Mouse (Mus musculus): ENCODE data around the gene Pdzd2. TPM values are rescaled to one million over a fixed set of nuclear protein-coding genes. Genes with fewer than 3 reads are reported as not detected.

The Pdzd2 gene
- polyA plus RNA-seq, 1 experiment from 2014 or later: 3.6 TPM

DNA sequence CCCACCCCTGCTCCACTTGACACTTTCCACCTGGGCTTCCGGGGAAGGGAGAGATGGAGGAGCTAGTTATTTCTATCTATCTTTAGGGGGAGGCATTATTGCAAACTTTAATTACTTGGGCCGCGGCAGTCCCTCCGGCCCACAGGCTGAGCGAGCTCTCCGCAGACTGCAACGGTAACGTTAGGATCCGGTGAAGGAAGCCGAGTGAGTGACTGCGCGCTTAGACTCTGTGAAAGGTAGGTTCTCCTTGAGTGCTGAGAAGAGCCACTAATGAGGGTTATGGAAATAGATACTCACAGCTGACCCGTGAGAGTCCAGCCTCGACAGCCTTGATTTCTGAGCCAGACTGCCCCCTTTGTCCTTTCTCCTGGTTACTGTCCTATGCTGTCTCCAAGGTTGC is 20.9 kb downstream of the Pdzd2 start:
- H3K27ac ChIP-seq (replicated peaks): no peak overlapping the region
- peaks cover 10% of the 10 kb centered on the region for H3K4me1 ChIP-seq
- no peaks in the 10 kb centered on the region for H3K36me3 ChIP-seq (replicated peaks)
- no peaks in the 10 kb centered on the region for H3K27me3 ChIP-seq (replicated peaks; ENCODE audit: low read depth, poor library complexity, severe bottlenecking)
- 84% methylated on average over 14 of the region's 14 CpGs for WGBS
- no peak overlapping the region for H3K4me3 ChIP-seq
- H3K9me3 ChIP-seq: no peaks in the 10 kb centered on the region
- no peak for DNase-seq (ENCODE audit: low spot score)

DNA sequence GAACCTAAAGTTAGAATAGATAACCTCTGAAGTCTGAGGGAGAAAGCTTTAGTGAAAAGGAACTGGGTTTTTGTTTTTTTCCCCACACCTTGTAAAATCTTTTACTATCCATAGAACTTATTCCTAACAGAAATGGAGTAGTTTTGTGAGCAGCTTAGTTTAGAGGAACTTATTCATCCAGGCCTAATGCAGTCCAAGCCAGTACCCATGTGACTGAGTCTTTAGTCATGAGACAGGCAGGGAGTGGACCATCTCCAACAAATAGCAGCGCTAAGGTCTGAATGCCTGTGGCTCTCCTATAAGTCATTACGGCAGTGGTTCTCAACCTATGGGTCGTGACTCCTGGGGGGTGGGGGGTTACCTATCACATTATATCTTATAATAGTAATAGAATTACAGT is 22.3 kb downstream of the Pdzd2 start:
- Histone ChIP-seq H3K4me3 (no peak overlapping the region), H3K36me3 (replicated peaks) (no peaks in the 10 kb centered on the region), H3K27me3 (replicated peaks; ENCODE audit: low read depth, poor library complexity, severe bottlenecking) (no peaks in the 10 kb centered on the region), H3K9me3 (no peaks in the 10 kb centered on the region), H3K4me1 (peaks cover 10% of the 10 kb centered on the region), H3K27ac (replicated peaks) (no peak overlapping the region)
- 90% methylated on average over 3 of the region's 3 CpGs for WGBS
- DNase-seq (ENCODE audit: low spot score): no peak

DNA sequence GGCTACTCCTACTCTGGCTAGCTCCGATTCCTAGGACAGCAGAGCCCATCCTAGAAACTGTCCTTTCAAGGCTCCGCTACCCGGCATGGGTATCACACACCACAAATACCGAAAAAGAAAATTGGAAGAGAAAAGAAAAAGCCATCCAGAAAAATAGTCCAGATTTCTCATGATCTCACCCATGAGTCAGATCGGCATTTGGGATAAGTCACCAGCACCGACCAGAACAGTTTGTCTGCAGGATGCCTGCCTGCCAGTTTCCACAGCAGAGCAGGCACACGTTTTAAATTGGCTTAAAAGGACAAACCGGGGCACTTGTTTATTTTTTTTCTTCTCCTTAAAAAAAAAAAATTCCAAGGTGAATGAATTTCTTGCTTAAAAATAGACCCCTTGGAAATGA is 22.8 kb downstream of the Pdzd2 start:
- DNase-seq (ENCODE audit: low spot score): no peak
- Histone ChIP-seq H3K4me1 (peaks cover 10% of the 10 kb centered on the region), H3K36me3 (replicated peaks) (no peaks in the 10 kb centered on the region), H3K4me3 (no peak overlapping the region), H3K9me3 (no peaks in the 10 kb centered on the region), H3K27ac (replicated peaks) (no peak overlapping the region), H3K27me3 (replicated peaks; ENCODE audit: low read depth, poor library complexity, severe bottlenecking) (no peaks in the 10 kb centered on the region)
- 82% methylated on average over 8 of the region's 8 CpGs for WGBS

DNA sequence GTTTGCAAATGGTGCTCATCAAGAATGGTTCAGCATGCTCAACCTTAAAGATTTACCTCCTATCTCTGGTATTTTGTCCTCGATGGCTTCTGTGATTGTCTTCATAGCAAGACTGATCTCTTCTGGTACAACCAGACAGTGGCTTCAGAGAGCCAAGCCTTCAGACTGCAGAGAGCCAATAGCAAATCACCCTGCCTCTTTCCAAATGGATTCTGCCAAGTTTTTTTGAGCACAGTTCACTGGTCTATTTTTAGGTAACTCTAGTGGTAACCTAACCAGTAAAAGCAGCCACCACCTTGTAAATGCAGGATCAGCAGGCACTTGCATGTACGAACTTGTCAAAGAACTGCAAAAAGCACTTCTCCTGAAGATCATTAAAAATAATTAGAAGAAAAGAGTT is 25.4 kb downstream of the Pdzd2 start:
- Histone ChIP-seq H3K36me3 (replicated peaks) (no peaks in the 10 kb centered on the region), H3K27ac (replicated peaks) (no peak overlapping the region), H3K4me1 (peaks cover 10% of the 10 kb centered on the region), H3K27me3 (replicated peaks; ENCODE audit: low read depth, poor library complexity, severe bottlenecking) (no peaks in the 10 kb centered on the region), H3K4me3 (no peak overlapping the region), H3K9me3 (no peaks in the 10 kb centered on the region)
- WGBS: 92% methylated on average over 2 of the region's 2 CpGs
- DNase-seq (ENCODE audit: low spot score): no peak

DNA sequence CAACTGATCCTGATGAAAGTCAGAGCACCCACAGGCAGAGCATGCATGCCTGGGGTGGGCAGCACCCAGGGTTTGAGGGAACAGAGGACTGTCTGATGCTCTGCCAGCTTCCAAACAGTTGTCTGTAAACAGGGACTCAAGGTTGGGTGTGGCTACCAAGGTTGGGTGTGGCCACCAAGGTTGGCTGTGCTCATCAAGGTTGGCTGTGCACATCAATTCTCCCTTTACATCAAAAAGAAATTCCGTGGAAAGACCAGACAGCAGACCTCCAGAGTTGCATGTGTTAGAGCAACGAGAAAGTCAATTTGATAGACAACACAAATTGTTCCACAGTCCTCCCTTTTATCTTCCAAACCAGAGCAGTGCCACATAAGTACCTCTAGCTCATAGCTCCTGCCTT is 26.5 kb downstream of the Pdzd2 start:
- no peaks in the 10 kb centered on the region for H3K36me3 ChIP-seq (replicated peaks)
- 77% methylated on average over 2 of the region's 2 CpGs for WGBS

DNA sequence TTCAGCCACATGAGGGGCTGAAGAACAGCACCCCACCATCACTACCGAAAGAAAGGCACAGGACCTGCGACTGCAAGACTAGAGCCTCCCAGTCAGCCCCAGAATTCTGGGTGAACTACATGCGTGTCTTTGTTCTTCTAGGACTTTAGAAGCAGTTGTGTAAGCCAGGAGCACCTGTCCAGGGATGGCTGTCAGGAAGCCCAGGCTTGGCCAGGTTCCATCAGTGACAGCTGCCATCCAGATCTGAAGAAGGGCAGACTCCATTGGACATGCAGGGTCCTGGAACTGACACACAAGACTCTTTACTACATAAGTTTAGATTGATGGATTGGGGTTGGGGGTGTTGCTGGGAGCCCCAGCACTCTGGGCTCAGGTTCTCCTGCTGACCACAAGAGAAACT is 29.7 kb downstream of the Pdzd2 start:
- no peak overlapping the region for H3K4me3 ChIP-seq

More for the DNA sequence above, 26.5 kb downstream of the Pdzd2 start:
- Histone ChIP-seq H3K9me3 (no peaks in the 10 kb centered on the region), H3K27ac (replicated peaks) (no peak overlapping the region), H3K4me1 (peaks cover 8% of the 10 kb centered on the region), H3K4me3 (no peak overlapping the region), H3K27me3 (replicated peaks; ENCODE audit: low read depth, poor library complexity, severe bottlenecking) (no peaks in the 10 kb centered on the region)
- DNase-seq (ENCODE audit: low spot score): no peak

DNA sequence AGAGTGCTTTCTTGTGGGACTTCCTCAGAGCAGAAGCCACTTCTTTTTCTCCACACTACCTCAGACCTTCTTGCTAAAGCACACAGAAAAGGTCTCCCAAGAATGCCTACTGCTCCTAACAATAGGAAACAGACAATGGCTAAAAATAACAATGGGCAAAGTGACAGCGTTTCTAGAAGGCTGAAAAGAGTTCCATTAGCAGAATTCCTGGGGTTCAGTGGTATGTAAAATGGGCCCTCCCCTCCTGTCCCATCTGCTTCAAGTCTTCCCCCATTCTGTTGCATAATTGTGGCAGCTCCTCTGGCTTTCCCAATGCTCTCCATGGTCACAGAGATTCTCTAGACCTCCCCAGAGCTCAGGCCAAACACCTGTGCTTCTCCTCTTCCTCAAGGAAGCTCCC is 31.4 kb downstream of the Pdzd2 start:
- peaks cover 8% of the 10 kb centered on the region for H3K4me1 ChIP-seq
- no peak overlapping the region for H3K4me3 ChIP-seq
- no peaks in the 10 kb centered on the region for H3K27me3 ChIP-seq (replicated peaks; ENCODE audit: low read depth, poor library complexity, severe bottlenecking)
- no peak for DNase-seq (ENCODE audit: low spot score)
- no peak overlapping the region for H3K27ac ChIP-seq (replicated peaks)
- no peaks in the 10 kb centered on the region for H3K36me3 ChIP-seq (replicated peaks)
- 10% methylated on average over 1 of the region's 1 CpGs for WGBS
- no peaks in the 10 kb centered on the region for H3K9me3 ChIP-seq

More for the DNA sequence above, 29.7 kb downstream of the Pdzd2 start:
- Histone ChIP-seq H3K27ac (replicated peaks) (no peak overlapping the region), H3K36me3 (replicated peaks) (no peaks in the 10 kb centered on the region), H3K4me1 (peaks cover 8% of the 10 kb centered on the region), H3K27me3 (replicated peaks; ENCODE audit: low read depth, poor library complexity, severe bottlenecking) (no peaks in the 10 kb centered on the region), H3K9me3 (no peaks in the 10 kb centered on the region)
- DNase-seq (ENCODE audit: low spot score): no peak
- 93% methylated on average over 3 of the region's 3 CpGs for WGBS

DNA sequence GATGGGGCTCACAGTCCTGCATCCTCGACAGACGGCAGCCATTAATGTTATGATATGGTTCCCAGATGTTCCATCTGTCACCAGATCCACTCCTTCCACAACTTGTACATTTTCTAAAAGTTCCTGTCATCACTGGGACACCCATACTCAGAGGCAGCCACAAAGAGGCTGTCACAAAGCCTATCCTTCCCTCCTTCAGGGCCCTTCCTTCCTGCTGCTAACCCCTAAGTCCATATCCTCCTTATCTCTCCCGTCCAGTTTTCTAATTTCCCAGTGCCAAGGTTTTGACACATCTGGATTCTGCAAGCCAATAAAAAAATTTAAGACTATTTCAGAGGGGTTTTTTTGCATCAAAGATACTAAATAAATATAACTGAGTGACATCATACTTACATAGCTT is 32.8 kb downstream of the Pdzd2 start:
- no peaks in the 10 kb centered on the region for H3K9me3 ChIP-seq

DNA sequence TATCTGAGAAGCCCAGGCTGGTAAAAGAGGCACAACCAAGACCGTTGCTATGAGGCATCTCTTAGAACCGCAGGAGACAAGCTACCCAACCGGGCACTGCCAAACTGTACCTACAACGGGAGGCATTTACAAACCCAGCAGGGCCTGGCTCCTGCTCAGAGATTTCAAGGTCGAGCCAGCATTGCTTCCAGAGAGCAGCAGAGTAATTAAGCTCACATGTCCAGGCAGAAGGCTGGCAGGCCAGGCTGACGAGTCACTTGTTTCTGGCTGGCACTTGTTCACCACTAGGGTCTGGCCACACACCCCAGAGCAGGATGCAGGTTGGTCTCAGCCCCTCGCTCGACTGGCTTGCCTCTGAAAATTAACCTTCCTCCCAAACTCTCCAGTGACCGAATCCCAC is 39.4 kb downstream of the Pdzd2 start:
- Histone ChIP-seq H3K27ac (replicated peaks) (no peak overlapping the region), H3K9me3 (no peaks in the 10 kb centered on the region), H3K36me3 (replicated peaks) (no peaks in the 10 kb centered on the region), H3K4me3 (no peak overlapping the region), H3K27me3 (replicated peaks; ENCODE audit: low read depth, poor library complexity, severe bottlenecking) (no peaks in the 10 kb centered on the region), H3K4me1 (peaks cover 30% of the 10 kb centered on the region)
- DNase-seq (ENCODE audit: low spot score): peak; percentile 35
- 42% methylated on average over 9 of the region's 9 CpGs for WGBS

More for the DNA sequence above, 32.8 kb downstream of the Pdzd2 start:
- H3K4me1 ChIP-seq: peaks cover 11% of the 10 kb centered on the region
- 76% methylated on average over 3 of the region's 3 CpGs for whole genome bisulfite sequencing
- H3K36me3 ChIP-seq (replicated peaks): no peaks in the 10 kb centered on the region
- DNase-seq (ENCODE audit: low spot score): no peak
- H3K4me3 ChIP-seq: no peak overlapping the region
- no peaks in the 10 kb centered on the region for H3K27me3 ChIP-seq (replicated peaks; ENCODE audit: low read depth, poor library complexity, severe bottlenecking)
- H3K27ac ChIP-seq (replicated peaks): no peak overlapping the region

DNA sequence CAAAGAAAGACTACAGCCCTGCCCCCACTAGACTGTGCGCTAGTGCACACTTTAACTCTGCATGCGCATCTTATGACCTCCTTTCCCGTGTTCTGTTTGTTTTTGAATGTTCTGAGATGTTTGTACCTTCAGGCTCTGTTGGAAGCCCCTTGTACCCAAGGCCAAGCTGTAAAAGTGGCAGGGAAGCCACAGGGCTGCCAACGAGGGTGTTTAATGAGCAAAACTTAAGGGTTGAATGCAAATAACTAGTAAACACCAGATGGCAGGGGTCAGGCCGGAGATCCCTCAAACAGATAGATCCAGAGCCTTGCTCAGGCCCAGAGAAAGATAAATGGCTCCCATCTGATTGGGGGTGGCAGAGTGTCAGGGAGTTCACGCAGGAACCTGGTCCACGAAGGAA is 42.0 kb downstream of the Pdzd2 start:
- Histone ChIP-seq H3K36me3 (replicated peaks) (no peaks in the 10 kb centered on the region), H3K27ac (replicated peaks) (no peak overlapping the region)
- 67% methylated on average over 7 of the region's 7 CpGs for WGBS

DNA sequence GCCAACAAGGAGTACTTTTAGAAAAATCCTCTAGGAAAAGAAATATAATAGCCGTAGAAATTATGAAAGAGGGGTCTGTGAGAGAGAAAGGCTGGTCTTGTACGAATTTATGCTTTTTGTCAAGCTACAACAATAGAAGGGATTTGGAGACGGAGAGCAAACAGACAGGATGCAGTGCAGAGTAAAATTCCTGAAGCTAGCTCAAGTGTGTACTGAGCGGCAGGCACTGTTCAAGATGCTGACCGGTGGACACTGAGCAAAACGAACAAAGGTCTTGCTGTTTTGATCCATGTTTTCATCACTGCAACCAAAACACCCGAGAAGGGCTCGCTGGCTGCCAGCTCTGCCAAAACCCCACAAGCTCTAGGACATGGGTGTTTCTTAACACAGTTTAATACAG is 42.8 kb downstream of the Pdzd2 start:
- H3K4me3 ChIP-seq: no peak overlapping the region
- DNase-seq (ENCODE audit: low spot score): no peak
- no peaks in the 10 kb centered on the region for H3K36me3 ChIP-seq (replicated peaks)
- WGBS: 52% methylated on average over 8 of the region's 8 CpGs
- no peak overlapping the region for H3K27ac ChIP-seq (replicated peaks)
- H3K4me1 ChIP-seq: peaks cover 32% of the 10 kb centered on the region
- no peaks in the 10 kb centered on the region for H3K9me3 ChIP-seq
- H3K27me3 ChIP-seq (replicated peaks; ENCODE audit: low read depth, poor library complexity, severe bottlenecking): no peaks in the 10 kb centered on the region

More for the DNA sequence above, 42.0 kb downstream of the Pdzd2 start:
- H3K27me3 ChIP-seq (replicated peaks; ENCODE audit: low read depth, poor library complexity, severe bottlenecking): no peaks in the 10 kb centered on the region
- peaks cover 34% of the 10 kb centered on the region for H3K4me1 ChIP-seq
- no peaks in the 10 kb centered on the region for H3K9me3 ChIP-seq
- no peak for DNase-seq (ENCODE audit: low spot score)
- no peak overlapping the region for H3K4me3 ChIP-seq

DNA sequence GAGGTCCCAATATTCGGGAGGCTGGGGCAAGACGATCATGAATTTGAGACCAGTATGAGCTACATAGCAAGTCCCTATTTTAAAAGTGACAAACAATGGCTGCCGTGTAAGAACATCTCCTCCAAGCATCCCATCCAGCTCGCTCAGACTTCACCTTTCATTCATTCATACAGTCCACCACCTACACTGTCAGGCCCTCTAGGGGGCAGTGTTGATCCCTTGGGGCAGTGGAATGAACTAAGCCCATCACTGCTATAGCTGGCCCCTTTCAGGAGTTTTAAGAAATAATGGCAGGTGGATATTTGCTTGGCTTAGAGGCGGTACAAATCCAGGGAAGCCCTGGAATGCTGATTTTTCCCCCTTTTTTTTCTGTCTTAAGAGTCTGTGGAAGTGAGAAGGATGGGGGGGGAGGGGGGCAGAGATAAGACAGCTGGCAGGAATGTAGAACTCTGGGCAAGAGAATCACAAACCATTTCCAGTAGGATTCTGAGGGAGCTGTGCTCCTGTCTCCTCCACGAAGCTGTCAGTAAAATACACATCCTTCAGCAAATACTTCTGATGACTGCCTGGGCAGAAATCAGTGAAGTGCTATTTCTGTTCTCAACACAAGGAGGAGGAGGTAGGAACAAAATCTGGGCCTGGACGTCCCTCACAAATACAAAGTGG is 49.9 kb downstream of the Pdzd2 start:
- H3K27ac ChIP-seq (replicated peaks): no peak overlapping the region
- no peaks in the 10 kb centered on the region for H3K36me3 ChIP-seq (replicated peaks)
- H3K4me1 ChIP-seq: 0 out of 2 replicates have a peak, but pooled peaks cover 5% of the 10 kb centered on the region
- 87% methylated on average over 7 of the region's 7 CpGs for WGBS
- H3K9me3 ChIP-seq: no peaks in the 10 kb centered on the region
- DNase-seq (ENCODE audit: low spot score): no peak
- H3K4me3 ChIP-seq: no peak overlapping the region
- no peaks in the 10 kb centered on the region for H3K27me3 ChIP-seq (replicated peaks; ENCODE audit: low read depth, poor library complexity, severe bottlenecking)

DNA sequence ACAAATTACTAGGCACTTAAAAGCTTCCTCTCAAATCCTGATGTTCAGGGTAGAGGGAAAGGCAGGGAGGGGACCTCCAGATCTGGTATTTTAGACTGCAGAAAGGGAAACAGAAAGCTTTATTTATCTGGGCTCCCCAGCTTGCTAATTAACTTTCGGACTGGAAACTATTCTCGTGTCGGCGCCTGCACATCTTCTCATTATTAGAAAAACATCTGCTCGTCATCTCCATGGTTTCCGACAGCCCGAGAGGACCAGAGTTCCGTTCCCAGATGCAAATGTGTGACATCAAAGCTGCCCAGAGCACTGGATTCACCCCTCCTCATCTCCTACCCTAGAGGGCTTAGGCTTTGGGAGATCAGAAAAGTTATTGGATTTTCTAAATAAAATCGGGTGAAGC is 57.2 kb downstream of the Pdzd2 start:
- H3K4me3 ChIP-seq: no peak overlapping the region
- H3K9me3 ChIP-seq: no peaks in the 10 kb centered on the region
- WGBS: 52% methylated on average over 9 of the region's 9 CpGs
- peaks cover 21% of the 10 kb centered on the region for H3K4me1 ChIP-seq
- no peak overlapping the region; the same call in 1 of the 2 replicates for H3K27ac ChIP-seq (replicated peaks)
- no peaks in the 10 kb centered on the region for H3K27me3 ChIP-seq (replicated peaks; ENCODE audit: low read depth, poor library complexity, severe bottlenecking)
- DNase-seq (ENCODE audit: low spot score): peak; percentile 23
- no peaks in the 10 kb centered on the region for H3K36me3 ChIP-seq (replicated peaks)

Measured in embryonic facial prominence, embryonic 10.5 days (tissue).